Mouse (Mus musculus): Measurements from ENCODE around the gene Slc22a21. TPM values are rescaled to one million over a fixed set of nuclear protein-coding genes. Genes with fewer than 3 reads are reported as not detected.
"Not testable (repeated sequence)": the region's sequence is repeated elsewhere in the genome, so short reads cannot be mapped to it uniquely, and the experiment has no call there.

Slc22a21 gene
- polyA plus RNA-seq, 1 experiment from 2014 or later: 6.0 TPM

DNA sequence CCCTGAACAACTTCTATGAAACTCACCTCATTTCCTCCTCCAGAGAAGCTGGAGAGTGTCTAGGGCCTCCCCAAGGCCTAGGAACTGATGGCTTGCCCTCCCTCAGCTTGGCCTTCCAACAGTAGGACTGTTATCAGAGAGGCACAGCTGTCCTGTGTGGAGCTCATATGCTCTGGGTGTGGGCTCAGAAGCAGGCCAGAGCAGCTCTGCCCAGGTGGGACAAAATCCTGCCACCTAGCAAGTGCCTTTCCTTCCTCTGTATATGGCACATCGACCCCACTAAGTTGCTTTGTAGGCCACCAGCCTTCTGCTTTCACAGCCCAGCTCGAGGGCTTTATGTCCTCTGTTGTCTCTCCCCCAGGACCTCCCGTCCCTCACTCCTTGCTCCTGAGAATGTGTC, 24.6 kb upstream of the Slc22a21 start:
- Histone ChIP-seq H3K27ac (replicated peaks) (no peak overlapping the region), H3K4me1 (replicated peaks; ENCODE audit: control insufficient read depth, insufficient read depth) (no peaks in the 10 kb centered on the region), H3K9ac (ENCODE audit: low read length) (no peak overlapping the region), H3K27me3 (ENCODE audit: control insufficient read depth, insufficient read depth, low read length) (no peaks in the 10 kb centered on the region), H3K36me3 (ENCODE audit: control insufficient read depth, insufficient read depth, low read length) (no peaks in the 10 kb centered on the region), H3K4me3 (ENCODE audit: low read depth, low read length) (no peak overlapping the region), H3K9me3 (ENCODE audit: control insufficient read depth, low read length) (no peaks in the 10 kb centered on the region), H3K4me2 (replicated peaks; ENCODE audit: low read depth) (no peak overlapping the region)
- DNase-seq (ENCODE audit: low spot score) (no peak), ATAC-seq (ENCODE audit: low FRiP score, low TSS enrichment) (no peak)
- 77% methylated on average over 3 of the region's 3 CpGs for WGBS
- TF ChIP-seq CTCF (IDR thresholded peaks at IDR 0.05; ENCODE audit: low read depth) (no peak), EP300 (optimal IDR thresholded peaks at IDR 0.05) (no peak)

DNA sequence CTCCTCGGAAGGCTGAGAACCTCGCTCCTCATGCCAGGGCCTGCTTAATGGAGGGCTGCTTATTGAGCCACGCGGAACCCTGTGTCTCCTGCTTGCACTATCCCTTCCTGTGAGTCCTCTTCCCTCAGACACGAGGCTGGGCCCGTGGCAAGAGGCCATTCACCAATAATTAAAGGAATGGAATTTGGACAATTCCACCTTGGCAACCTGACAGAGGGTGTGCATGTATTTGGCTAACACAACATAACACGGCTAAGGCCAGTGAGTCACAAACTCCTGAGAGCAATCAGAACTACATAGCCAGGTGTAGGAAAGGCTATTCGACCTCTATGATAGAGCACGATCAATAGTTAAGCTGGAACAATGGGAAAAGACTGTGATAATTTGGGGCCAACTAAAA, 24.1 kb upstream of the Slc22a21 start:
- H3K4me3 ChIP-seq (ENCODE audit: low read depth, low read length): no peak overlapping the region
- no peak for ATAC-seq (ENCODE audit: low FRiP score, low TSS enrichment)
- TF ChIP-seq EP300 (optimal IDR thresholded peaks at IDR 0.05): no peak
- TF ChIP-seq CTCF (IDR thresholded peaks at IDR 0.05; ENCODE audit: low read depth): no peak
- WGBS: 61% methylated on average over 9 of the region's 9 CpGs
- DNase-seq (ENCODE audit: low spot score): no peak
- no peaks in the 10 kb centered on the region for H3K9me3 ChIP-seq (ENCODE audit: control insufficient read depth, low read length)
- no peak overlapping the region for H3K4me2 ChIP-seq (replicated peaks; ENCODE audit: low read depth)
- H3K4me1 ChIP-seq (replicated peaks; ENCODE audit: control insufficient read depth, insufficient read depth): no peaks in the 10 kb centered on the region
- no peak overlapping the region for H3K27ac ChIP-seq (replicated peaks)
- no peak overlapping the region for H3K9ac ChIP-seq (ENCODE audit: low read length)
- no peaks in the 10 kb centered on the region for H3K36me3 ChIP-seq (ENCODE audit: control insufficient read depth, insufficient read depth, low read length)
- no peaks in the 10 kb centered on the region for H3K27me3 ChIP-seq (ENCODE audit: control insufficient read depth, insufficient read depth, low read length)

DNA sequence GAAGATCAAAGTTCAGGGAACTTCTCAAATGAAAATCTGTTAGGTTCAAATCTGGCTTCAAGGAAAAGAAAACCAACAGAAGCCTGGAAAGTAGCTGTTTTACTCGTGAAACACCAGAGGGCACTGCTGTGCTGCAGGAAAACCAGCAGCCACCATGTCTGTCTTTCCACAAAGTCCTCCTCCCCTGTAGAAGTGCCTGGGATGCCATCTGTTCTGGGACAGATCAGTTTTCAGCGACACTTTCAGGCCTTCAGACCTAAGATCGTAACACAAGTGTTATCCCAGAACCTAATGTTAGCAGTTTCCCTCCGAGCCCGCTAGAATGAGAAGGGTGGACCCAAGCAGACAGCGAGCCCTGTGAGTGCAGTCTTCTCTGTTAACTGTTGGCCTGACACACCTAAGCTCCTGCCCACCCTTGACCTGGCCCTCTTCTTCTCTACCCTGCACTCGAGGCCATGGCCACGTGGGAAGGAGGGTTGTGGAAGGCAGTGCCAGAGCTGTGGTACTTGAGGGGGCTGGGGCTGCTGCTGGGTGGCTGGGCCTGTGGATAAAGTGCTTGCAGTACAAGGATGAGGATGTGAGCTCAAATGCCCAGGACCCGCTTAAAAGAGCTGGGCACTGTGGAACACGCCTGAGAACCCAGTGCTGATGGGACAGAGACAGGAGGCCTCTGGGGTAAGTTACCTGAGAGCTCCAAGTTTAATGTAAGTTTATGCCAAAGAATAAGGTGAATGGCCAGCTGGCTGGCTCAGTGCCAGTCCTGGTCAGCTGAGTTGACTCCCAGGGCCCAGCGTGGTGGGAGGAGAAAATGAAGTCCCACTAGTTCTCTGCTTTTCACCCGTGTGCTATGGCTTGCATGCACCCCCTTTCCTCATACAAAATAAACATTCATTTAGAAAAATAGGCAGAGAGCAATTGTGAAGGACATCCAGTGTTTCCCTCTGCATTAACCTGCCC, 22.9 kb upstream of the Slc22a21 start:
- H3K9me3 ChIP-seq (ENCODE audit: control insufficient read depth, low read length); H3K4me1 ChIP-seq (replicated peaks; ENCODE audit: control insufficient read depth, insufficient read depth); H3K4me2 ChIP-seq (replicated peaks; ENCODE audit: low read depth); H3K9ac ChIP-seq (ENCODE audit: low read length); H3K36me3 ChIP-seq (ENCODE audit: control insufficient read depth, insufficient read depth, low read length); ATAC-seq (ENCODE audit: low FRiP score, low TSS enrichment); H3K27me3 ChIP-seq (ENCODE audit: control insufficient read depth, insufficient read depth, low read length); H3K4me3 ChIP-seq (ENCODE audit: low read depth, low read length): not testable (repeated sequence)
- WGBS: 35% methylated on average over 12 of the region's 12 CpGs
- peak; percentile 68 for DNase-seq (ENCODE audit: low spot score)
- TF ChIP-seq CTCF (IDR thresholded peaks at IDR 0.05; ENCODE audit: low read depth): peak; percentile 90
- 0 out of 2 replicates have a peak overlapping the region, but pooled peaks have one; percentile 41 for H3K27ac ChIP-seq (replicated peaks)

DNA sequence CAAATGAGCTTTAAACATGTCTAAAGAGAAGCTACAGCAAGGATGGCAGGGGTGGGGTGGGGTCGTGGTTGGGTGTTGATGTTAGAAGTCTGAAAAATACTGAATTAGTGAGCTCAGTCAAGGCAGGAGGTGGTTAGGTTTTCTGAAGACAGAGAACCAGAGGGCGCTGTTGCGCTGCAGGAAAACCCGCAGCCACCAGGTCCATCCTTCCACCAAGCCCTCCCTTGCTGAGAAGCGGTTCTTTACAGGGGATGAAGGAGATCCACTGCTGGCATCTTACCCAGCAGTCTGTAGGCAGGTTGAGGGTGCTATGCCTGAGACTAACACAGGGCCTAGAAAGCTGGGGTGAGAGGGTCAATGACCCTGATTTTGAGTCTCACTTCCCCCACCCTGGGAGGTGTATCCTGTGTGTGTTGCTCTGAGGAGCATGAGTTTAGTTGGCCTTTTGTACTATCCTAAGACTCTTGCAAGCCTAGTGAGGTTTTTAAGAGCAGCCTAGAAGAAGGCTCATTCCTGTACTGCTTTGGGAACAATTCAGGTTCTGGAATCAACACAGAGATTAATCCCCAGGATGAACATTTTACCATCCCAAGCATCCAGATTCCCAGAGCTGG, 22.1 kb upstream of the Slc22a21 start:
- no peaks in the 10 kb centered on the region for H3K27me3 ChIP-seq (ENCODE audit: control insufficient read depth, insufficient read depth, low read length)
- 0 out of 2 replicates have a peak overlapping the region, but pooled peaks have one; percentile 41 for H3K27ac ChIP-seq (replicated peaks)
- H3K36me3 ChIP-seq (ENCODE audit: control insufficient read depth, insufficient read depth, low read length): no peaks in the 10 kb centered on the region
- WGBS: 7% methylated on average over 5 of the region's 5 CpGs
- H3K4me1 ChIP-seq (replicated peaks; ENCODE audit: control insufficient read depth, insufficient read depth): no peaks in the 10 kb centered on the region
- H3K9ac ChIP-seq (ENCODE audit: low read length): no peak overlapping the region
- DNase-seq (ENCODE audit: low spot score): peak; percentile 69
- TF ChIP-seq CTCF (IDR thresholded peaks at IDR 0.05; ENCODE audit: low read depth) (peak; percentile 86), EP300 (optimal IDR thresholded peaks at IDR 0.05) (no peak)
- H3K4me3 ChIP-seq (ENCODE audit: low read depth, low read length): no peak overlapping the region
- H3K9me3 ChIP-seq (ENCODE audit: control insufficient read depth, low read length): no peaks in the 10 kb centered on the region
- ATAC-seq (ENCODE audit: low FRiP score, low TSS enrichment): peak; percentile 17; the same call in 1 of the 2 replicates
- no peak overlapping the region for H3K4me2 ChIP-seq (replicated peaks; ENCODE audit: low read depth)

DNA sequence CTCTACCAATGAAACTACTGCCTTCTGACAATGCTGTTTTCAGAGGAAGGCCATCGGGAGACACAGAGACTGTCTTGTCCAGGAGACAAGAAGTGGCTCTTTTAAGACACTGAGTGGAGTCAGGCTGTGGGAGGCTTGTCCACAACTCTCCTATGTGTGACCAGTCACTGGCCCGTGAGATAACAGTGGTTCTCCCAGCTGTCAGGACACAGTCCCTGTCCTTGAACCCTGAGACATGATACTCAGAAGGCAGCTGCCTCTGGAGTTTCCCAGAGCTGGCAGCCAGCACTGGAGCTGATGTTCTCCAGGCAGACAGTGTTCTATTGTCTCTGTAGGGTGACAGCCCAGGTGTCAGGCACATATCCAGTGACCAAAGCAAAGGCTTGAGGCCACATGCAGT, 17.5 kb upstream of the Slc22a21 start:
- Histone ChIP-seq H3K27me3 (ENCODE audit: control insufficient read depth, insufficient read depth, low read length) (no peaks in the 10 kb centered on the region), H3K9ac (ENCODE audit: low read length) (no peak overlapping the region), H3K4me3 (ENCODE audit: low read depth, low read length) (no peak overlapping the region), H3K9me3 (ENCODE audit: control insufficient read depth, low read length) (no peaks in the 10 kb centered on the region), H3K4me1 (replicated peaks; ENCODE audit: control insufficient read depth, insufficient read depth) (no peaks in the 10 kb centered on the region), H3K4me2 (replicated peaks; ENCODE audit: low read depth) (no peak overlapping the region), H3K27ac (replicated peaks) (no peak overlapping the region), H3K36me3 (ENCODE audit: control insufficient read depth, insufficient read depth, low read length) (no peaks in the 10 kb centered on the region)
- TF ChIP-seq EP300 (optimal IDR thresholded peaks at IDR 0.05): no peak
- WGBS: 87% methylated on average over 2 of the region's 2 CpGs
- no peak for ATAC-seq (ENCODE audit: low FRiP score, low TSS enrichment)
- no peak for DNase-seq (ENCODE audit: low spot score)

DNA sequence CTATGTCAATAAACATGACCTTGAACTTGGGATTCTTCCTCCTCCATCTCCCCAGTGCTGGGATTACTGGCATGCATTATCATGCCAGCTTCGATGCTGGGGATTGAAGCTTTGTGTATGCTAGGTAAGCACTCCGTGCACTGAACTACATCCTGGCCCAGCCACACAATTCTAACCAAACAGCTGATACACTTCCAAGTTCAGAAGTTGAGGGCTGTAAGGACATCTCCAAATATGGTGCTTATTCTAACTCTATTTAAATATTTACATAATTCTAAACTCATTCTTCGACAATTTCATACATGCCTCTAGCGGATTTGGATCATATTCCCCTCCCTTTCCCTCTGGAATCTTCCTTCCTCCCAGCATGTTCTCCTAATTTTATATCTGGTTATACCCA, 12.1 kb upstream of the Slc22a21 start:
- peak; percentile 57; the same call in 1 of the 2 replicates for ATAC-seq (ENCODE audit: low FRiP score, low TSS enrichment)
- H3K9ac ChIP-seq (ENCODE audit: low read length): no peak overlapping the region
- peak overlapping the region; percentile 80 for H3K27ac ChIP-seq (replicated peaks)
- no peaks in the 10 kb centered on the region for H3K27me3 ChIP-seq (ENCODE audit: control insufficient read depth, insufficient read depth, low read length)
- H3K36me3 ChIP-seq (ENCODE audit: control insufficient read depth, insufficient read depth, low read length): no peaks in the 10 kb centered on the region
- DNase-seq (ENCODE audit: low spot score): no peak
- no peaks in the 10 kb centered on the region for H3K4me1 ChIP-seq (replicated peaks; ENCODE audit: control insufficient read depth, insufficient read depth)
- H3K4me2 ChIP-seq (replicated peaks; ENCODE audit: low read depth): no peak overlapping the region
- H3K4me3 ChIP-seq (ENCODE audit: low read depth, low read length): no peak overlapping the region
- WGBS: 21% methylated on average over 4 of the region's 4 CpGs
- H3K9me3 ChIP-seq (ENCODE audit: control insufficient read depth, low read length): no peaks in the 10 kb centered on the region
- TF ChIP-seq EP300 (optimal IDR thresholded peaks at IDR 0.05) (peak; percentile 59), CTCF (IDR thresholded peaks at IDR 0.05; ENCODE audit: low read depth) (no peak)

Data from stomach, postnatal 0 days (tissue).